Mouse (Mus musculus) liver, adult 2 months (tissue): ENCODE measurements around the gene Selenof. TPM values are rescaled to one million over a fixed set of nuclear protein-coding genes. Genes with fewer than 3 reads are reported as not detected.

Experiments used
- DNase-seq: peaks from one replicate; pipeline ENCODE4 v3.0.0-alpha.2; 2011; ENCODE audit warnings: low read depth, low spot score; ENCODE audit errors: extremely low read depth
- H3K27ac ChIP-seq: fragments of 200-500 bp; replicated peaks from 2 replicates; pipeline ENCODE4 v1.5.1; 2012; ENCODE audit warnings: low read depth, mild to moderate bottlenecking, control low read depth, inconsistent platforms, low read length; ENCODE audit not compliant: insufficient read depth
- H3K27me3 ChIP-seq: fragments of 200-500 bp; 2 replicates; pipeline ENCODE4 v1.6.1; 2012; ENCODE audit warnings: mild to moderate bottlenecking, moderate library complexity, low read length, inconsistent platforms; ENCODE audit not compliant: control insufficient read depth, insufficient read depth
- H3K36me3 ChIP-seq: fragments of 200-500 bp; 2 replicates; pipeline ENCODE4 v1.6.1; 2012; ENCODE audit warnings: low read length, inconsistent platforms; ENCODE audit not compliant: control insufficient read depth, insufficient read depth
- H3K4me1 ChIP-seq: fragments of 200-500 bp; 2 replicates; pipeline ENCODE4 v1.6.1; 2011; ENCODE audit warnings: low read length; ENCODE audit not compliant: control insufficient read depth, insufficient read depth
- H3K4me3 ChIP-seq: fragments of 200-500 bp; 2 replicates; pipeline ENCODE4 v1.5.1; 2011; ENCODE audit warnings: low read depth, mild to moderate bottlenecking, control low read depth, low read length, moderate library complexity; ENCODE audit not compliant: insufficient read depth
- H3K79me2 ChIP-seq: fragments of 200-500 bp; 2 replicates; pipeline ENCODE4 v1.6.1; 2012; ENCODE audit warnings: inconsistent platforms, mild to moderate bottlenecking, low read length, moderate library complexity; ENCODE audit not compliant: control insufficient read depth, insufficient read depth
- H3K9ac ChIP-seq: fragments of 200-500 bp; 2 replicates; pipeline ENCODE4 v1.6.1; 2012; ENCODE audit warnings: low read depth, mild to moderate bottlenecking, control low read depth, inconsistent platforms, low read length
- CTCF ChIP-seq: fragments of 200-500 bp; IDR thresholded peaks from 2 replicates; pipeline ENCODE4 v1.5.1; 2011; ENCODE audit warnings: low read depth, low read length, control low read depth
- POLR2A ChIP-seq: fragments of 200-500 bp; IDR thresholded peaks from 2 replicates; pipeline ENCODE4 v1.6.1; 2011; ENCODE audit warnings: low read length, control low read depth; ENCODE audit not compliant: insufficient read depth; ENCODE audit errors: extremely low read depth
- WGBS: fragments of 180-500 bp; shearing (Covaris S2); methylation state at CpG from one replicate; pipeline ENCODE4 v1.1.7; 2018; 5-methylcytosine and 5-hydroxymethylcytosine counted together
- polyA plus RNA-seq: library from polyadenylated mRNA; depleted of rRNA; stranded (reverse); fragments of >200 nt; gene quantifications from 2 replicates; pipeline ENCODE4 v1.2.3, GENCODE M21; 2012
- total RNA-seq: library from RNA; depleted of rRNA; stranded (reverse); fragments of >200 nt; gene quantifications from 2 replicates; pipeline ENCODE4 v1.2.3, GENCODE M21; 2014

The Selenof gene
- total and polyA plus RNA-seq, 2 experiments = 176 to 385 TPM

DNA sequence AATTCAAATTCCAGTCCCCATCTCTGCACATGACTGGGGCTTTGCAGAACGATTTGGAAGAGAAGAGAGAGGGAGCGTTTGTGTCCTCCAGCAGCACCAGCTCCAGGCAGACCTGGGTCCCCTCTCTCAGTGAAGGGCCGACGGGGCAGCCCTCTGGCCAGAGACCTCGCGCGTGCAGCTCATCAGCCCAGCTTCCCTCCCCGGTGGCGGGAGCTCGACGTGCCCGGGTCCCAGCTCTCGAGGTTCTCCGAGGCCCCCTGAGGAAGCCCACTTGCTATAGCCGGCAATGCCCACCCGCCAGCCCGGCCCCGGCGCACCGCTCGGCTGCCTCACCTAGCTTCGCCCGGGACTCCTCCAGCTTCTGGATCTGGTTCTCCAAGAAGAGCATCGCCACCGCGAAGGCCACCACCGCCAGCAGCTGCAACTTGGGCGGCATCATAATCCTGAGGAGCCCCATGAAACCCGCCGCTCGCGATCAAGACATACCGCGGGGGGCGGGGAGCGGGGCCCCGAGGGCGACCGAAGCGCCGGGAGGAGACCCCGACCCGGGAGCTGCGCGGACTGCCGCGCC is 618 bp upstream of the Selenof start:
- TF ChIP-seq POLR2A (no peak), CTCF (no peak)
- H3K4me1 ChIP-seq = peaks cover 11% of the 10 kb centered on the region; the same call in 1 of the 2 replicates
- no peaks in the 10 kb centered on the region for H3K27me3 ChIP-seq
- no peak for DNase-seq
- 0% methylated on average over 46 of the region's 47 CpGs for WGBS
- H3K9ac ChIP-seq = peak overlapping the region; percentile 93
- peak overlapping the region; percentile 88 for H3K4me3 ChIP-seq
- peak overlapping the region; percentile 42 for H3K27ac ChIP-seq
- peaks cover 3% of the 10 kb centered on the region; the same call in 1 of the 2 replicates for H3K36me3 ChIP-seq
- peaks cover 27% of the 10 kb centered on the region for H3K79me2 ChIP-seq

- peaks cover 3% of the 10 kb centered on the region; the same call in 1 of the 2 replicates for H3K36me3 ChIP-seq
- H3K79me2 ChIP-seq = peaks cover 34% of the 10 kb centered on the region
- H3K4me3 ChIP-seq = peak overlapping the region; percentile 97
- TF ChIP-seq POLR2A = no peak
- no peak for TF ChIP-seq CTCF
- peak overlapping the region; percentile 81 for H3K27ac ChIP-seq
- H3K9ac ChIP-seq = peak overlapping the region; percentile 97
- under 1% methylated on average over 25 of the region's 25 CpGs for WGBS
- peaks cover 14% of the 10 kb centered on the region for H3K4me1 ChIP-seq
- peak; percentile 53 for DNase-seq
- no peaks in the 10 kb centered on the region for H3K27me3 ChIP-seq
Measured at GRCm38 (mm10) chr3:144570816-144571487, 848 bp downstream of the Selenof start.

DNA sequence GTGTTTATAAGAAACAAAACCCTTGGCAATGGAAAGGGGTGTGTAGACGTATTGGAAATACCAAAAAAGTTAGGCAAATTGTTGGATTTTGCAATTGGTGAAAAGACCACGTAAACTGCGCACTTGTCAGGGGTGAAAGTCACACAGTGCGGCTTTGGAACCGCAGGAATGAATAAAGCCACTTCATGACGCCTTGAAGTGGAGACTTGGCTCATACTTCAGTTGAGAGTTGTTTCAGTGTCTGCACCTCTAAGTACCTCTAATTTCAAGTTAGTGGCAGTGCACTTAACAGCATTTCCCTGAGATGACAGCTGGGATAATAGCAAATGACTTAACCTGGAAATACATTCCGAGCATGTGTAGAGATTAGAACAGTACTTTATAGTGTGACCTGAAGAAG is 4.2 kb downstream of the Selenof start:
- Histone ChIP-seq H3K36me3 (peaks cover 5% of the 10 kb centered on the region; the same call in 1 of the 2 replicates), H3K4me3 (no peak overlapping the region), H3K79me2 (peaks cover 34% of the 10 kb centered on the region), H3K9ac (no peak overlapping the region), H3K27me3 (no peaks in the 10 kb centered on the region), H3K27ac (no peak overlapping the region), H3K4me1 (peaks cover 29% of the 10 kb centered on the region)
- no peak for DNase-seq
- TF ChIP-seq CTCF = no peak
- no peak for TF ChIP-seq POLR2A
- WGBS = 79% methylated on average over 7 of the region's 7 CpGs

GRCm38 (mm10) chr3:144577366-144578340 is 7.5 kb downstream of the Selenof start:
- no peak for TF ChIP-seq CTCF
- Histone ChIP-seq H3K4me3 (no peak overlapping the region), H3K36me3 (peaks cover 5% of the 10 kb centered on the region; the same call in 1 of the 2 replicates), H3K27me3 (no peaks in the 10 kb centered on the region), H3K27ac (peak overlapping the region; percentile 74), H3K9ac (no peak overlapping the region), H3K4me1 (peaks cover 28% of the 10 kb centered on the region), H3K79me2 (peaks cover 30% of the 10 kb centered on the region; the same call in 1 of the 2 replicates)
- DNase-seq = peak; percentile 84
- 20% methylated on average over 10 of the region's 10 CpGs for WGBS

DNA sequence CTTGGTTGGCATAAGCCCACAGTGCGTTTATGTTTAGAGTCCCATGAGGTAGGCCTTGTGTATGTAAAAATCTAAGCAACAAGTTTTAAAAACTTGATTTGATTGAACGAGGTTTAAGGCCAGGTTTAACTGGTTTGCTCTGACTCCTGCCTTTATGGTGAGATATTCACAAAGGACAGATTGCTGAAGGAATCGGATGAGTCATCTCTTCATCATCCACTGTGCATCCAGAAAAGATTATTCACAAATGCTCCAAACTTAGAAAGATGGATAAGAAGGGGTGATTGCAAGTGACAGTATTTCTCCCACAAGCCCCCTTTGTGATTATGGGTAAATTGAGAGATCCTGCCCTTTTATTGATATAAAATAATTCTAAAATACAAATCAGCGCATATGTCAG is 8.8 kb downstream of the Selenof start:
- H3K4me1 ChIP-seq = peaks cover 27% of the 10 kb centered on the region
- H3K79me2 ChIP-seq = peaks cover 22% of the 10 kb centered on the region; the same call in 1 of the 2 replicates
- no peaks in the 10 kb centered on the region for H3K27me3 ChIP-seq
- no peak for DNase-seq
- 92% methylated on average over 4 of the region's 4 CpGs for WGBS
- no peak for TF ChIP-seq POLR2A
- TF ChIP-seq CTCF = no peak
- H3K9ac ChIP-seq = no peak overlapping the region
- no peak overlapping the region for H3K4me3 ChIP-seq
- H3K27ac ChIP-seq = 0 out of 2 replicates have a peak overlapping the region, but pooled peaks have one; percentile 1
- peaks cover 3% of the 10 kb centered on the region; the same call in 1 of the 2 replicates for H3K36me3 ChIP-seq
